Mouse (Mus musculus) hindbrain, postnatal 0 days (tissue): Measurements from ENCODE around the gene Aldh2. TPM values are rescaled to one million over a fixed set of nuclear protein-coding genes. Genes with fewer than 3 reads are reported as not detected.
"Not testable (repeated sequence)": the region's sequence is repeated elsewhere in the genome, so short reads cannot be mapped to it uniquely, and the experiment has no call there.

Experiments
- ATAC-seq: fragments of 200-750 bp; cut with Nextera tagmentation; 2 replicates; pipeline ENCODE4 v1.8.0; 2017; ENCODE audit warnings: mild to moderate bottlenecking, moderate TSS enrichment, moderate library complexity
- DNase-seq: peaks from one replicate; pipeline ENCODE4 v3.0.0-alpha.2; 2015; ENCODE audit warnings: low spot score
- H3K27ac ChIP-seq: fragments of 300-500 bp; sonication (generic); 2 replicates; pipeline ENCODE4 v1.5.1; 2014; ENCODE audit warnings: mild to moderate bottlenecking
- H3K27me3 ChIP-seq: fragments of 300-500 bp; sonication (generic); 2 replicates; pipeline ENCODE4 v1.6.1; 2014; ENCODE audit warnings: low read length, mixed read lengths; ENCODE audit not compliant: insufficient read depth
- H3K36me3 ChIP-seq: fragments of 300-500 bp; sonication (generic); 2 replicates; pipeline ENCODE4 v1.6.1; 2014; ENCODE audit warnings: low read length, mixed read lengths; ENCODE audit not compliant: insufficient read depth
- H3K4me1 ChIP-seq: fragments of 300-500 bp; sonication (generic); 2 replicates; pipeline ENCODE4 v1.6.1; 2014; ENCODE audit warnings: antibody characterized with exemption, low read length, mixed read lengths; ENCODE audit not compliant: insufficient read depth
- H3K4me2 ChIP-seq: fragments of 300-500 bp; sonication (generic); 2 replicates; pipeline ENCODE4 v1.6.1; 2014; ENCODE audit warnings: low read depth, mild to moderate bottlenecking, low read length, moderate library complexity, mixed read lengths
- H3K4me3 ChIP-seq: fragments of 300-500 bp; sonication (generic); 2 replicates; pipeline ENCODE4 v1.5.1; 2014; ENCODE audit warnings: low read length
- H3K9ac ChIP-seq: fragments of 300-500 bp; sonication (generic); replicated peaks from 2 replicates; pipeline ENCODE4 v1.6.1; 2014; ENCODE audit warnings: mild to moderate bottlenecking, low read length, moderate library complexity, mixed read lengths
- H3K9me3 ChIP-seq: fragments of 300-500 bp; sonication (generic); 2 replicates; pipeline ENCODE4 v1.6.1; 2016; ENCODE audit warnings: low read length, mixed read lengths
- CTCF ChIP-seq: IDR thresholded peaks from 2 replicates; pipeline ENCODE4 v1.5.1; 2016; ENCODE audit warnings: antibody characterized with exemption, control low read depth, low read depth
- WGBS: fragments of 180-500 bp; shearing (Covaris S2); extraction: QIAGEN DNeasy Blood & Tissue Kit; methylation state at CpG from one replicate; pipeline ENCODE4 v1.1.7; 2014; 5-methylcytosine and 5-hydroxymethylcytosine counted together
- polyA plus RNA-seq: library from polyadenylated mRNA; unstranded; fragments of >200 nt; fragmentation: Nextera tagmentation; extraction: Ambion mirVana; gene quantifications from 2 replicates; pipeline ENCODE4 v1.2.1, GENCODE M21; 2015
- total RNA-seq: library from RNA; depleted of rRNA; stranded (reverse); fragments of >200 nt; gene quantifications from 2 replicates; pipeline ENCODE4 v1.2.3, GENCODE M21; 2014; rRNA removed

The Aldh2 gene
- total and polyA plus RNA-seq, 2 experiments from 2014 or later: 106 to 150 TPM

DNA sequence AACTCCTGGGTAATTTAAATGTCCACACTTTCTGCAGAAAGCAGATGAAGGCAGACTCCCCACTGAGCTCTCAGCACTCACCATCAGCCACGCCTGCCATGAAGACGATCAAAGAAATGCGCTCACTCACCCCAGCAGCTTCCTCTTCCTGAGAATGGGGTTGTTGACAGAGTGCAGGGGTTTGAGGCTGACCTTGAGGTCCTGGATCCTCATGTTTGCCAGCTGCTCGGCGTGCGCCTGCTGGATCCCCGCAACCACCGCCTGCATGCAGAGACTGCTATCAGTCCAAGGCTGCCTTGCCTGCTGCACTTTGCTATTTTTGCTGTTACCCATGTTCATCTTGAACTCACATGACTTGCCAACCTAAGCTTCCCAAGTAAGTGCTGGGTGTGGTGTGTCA, 66.7 kb downstream of the Aldh2 start:
- no peak for DNase-seq
- H3K4me2 ChIP-seq: no peak overlapping the region
- WGBS: 66% methylated on average over 8 of the region's 8 CpGs

DNA sequence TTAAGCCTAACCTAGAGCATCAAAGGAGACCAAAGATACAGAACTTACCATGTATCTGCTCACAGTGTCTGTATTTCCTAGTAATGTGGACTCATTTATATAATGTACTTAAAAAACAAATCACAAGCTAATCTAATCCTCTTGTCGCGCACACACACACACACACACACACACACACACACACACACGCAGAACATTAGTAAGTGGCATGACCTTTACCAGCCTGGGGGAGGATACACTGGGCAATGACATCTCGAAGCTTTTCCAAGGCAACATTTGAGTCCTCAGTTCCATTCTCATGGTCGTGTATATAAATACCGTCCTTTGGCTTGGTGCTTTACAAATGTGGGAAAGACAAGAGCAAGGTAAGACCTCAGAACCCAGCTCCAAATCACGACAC, 67.1 kb downstream of the Aldh2 start:
- H3K9me3 ChIP-seq: no peaks in the 10 kb centered on the region
- H3K36me3 ChIP-seq: peaks cover 58% of the 10 kb centered on the region
- WGBS: 80% methylated on average over 7 of the region's 7 CpGs

More for the DNA sequence above, 66.7 kb downstream of the Aldh2 start:
- Histone ChIP-seq H3K4me3 (no peak overlapping the region), H3K4me1 (no peaks in the 10 kb centered on the region), H3K9ac (no peak overlapping the region), H3K27me3 (no peaks in the 10 kb centered on the region), H3K27ac (no peak overlapping the region), H3K36me3 (peaks cover 62% of the 10 kb centered on the region), H3K9me3 (no peaks in the 10 kb centered on the region)
- TF ChIP-seq CTCF: no peak
- ATAC-seq: no peak

DNA sequence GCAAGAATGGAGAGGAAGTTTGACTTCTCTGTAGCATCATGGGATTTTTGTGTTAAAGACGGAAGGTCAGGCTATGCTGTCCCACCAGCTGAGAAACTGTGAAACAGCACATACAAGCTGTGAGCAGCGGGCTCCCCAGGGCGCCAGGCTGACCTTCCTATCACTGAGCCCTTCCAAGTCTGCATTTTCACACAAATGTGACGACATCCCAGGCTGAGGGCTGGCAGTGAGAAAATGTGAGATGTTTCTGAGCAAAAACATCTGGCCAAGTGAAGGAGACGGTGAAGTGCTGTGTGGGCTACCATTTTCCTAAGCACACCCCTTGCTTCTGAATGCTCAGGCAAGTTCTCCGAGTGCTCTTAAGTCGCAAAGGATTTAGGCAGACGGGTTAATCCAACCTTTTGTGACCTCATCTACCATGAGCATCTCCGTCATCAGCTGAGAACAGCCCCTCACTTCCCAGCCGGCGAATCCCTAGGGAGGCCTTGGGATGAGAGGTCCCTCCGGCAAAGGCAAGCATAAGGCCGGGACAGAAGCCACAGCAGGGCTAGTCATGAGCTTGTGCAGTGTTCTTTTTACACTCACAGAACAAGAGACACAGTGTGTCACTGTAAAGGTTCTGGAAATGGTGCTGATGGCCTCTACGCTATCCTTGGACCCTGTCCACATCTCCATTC, 67.7 kb downstream of the Aldh2 start:
- 88% methylated on average over 14 of the region's 14 CpGs for WGBS
- TF ChIP-seq CTCF: no peak
- Histone ChIP-seq H3K4me2 (no peak overlapping the region), H3K27me3 (no peaks in the 10 kb centered on the region), H3K9me3 (no peaks in the 10 kb centered on the region), H3K27ac (no peak overlapping the region), H3K36me3 (peaks cover 52% of the 10 kb centered on the region), H3K9ac (no peak overlapping the region), H3K4me1 (no peaks in the 10 kb centered on the region), H3K4me3 (no peak overlapping the region)
- ATAC-seq (no peak), DNase-seq (no peak)

More for the DNA sequence above, 67.1 kb downstream of the Aldh2 start:
- ATAC-seq (no peak), DNase-seq (no peak)
- Histone ChIP-seq H3K9ac (no peak overlapping the region), H3K4me3 (no peak overlapping the region), H3K27ac (no peak overlapping the region), H3K4me2 (no peak overlapping the region), H3K4me1 (no peaks in the 10 kb centered on the region), H3K27me3 (no peaks in the 10 kb centered on the region)
- no peak for TF ChIP-seq CTCF

DNA sequence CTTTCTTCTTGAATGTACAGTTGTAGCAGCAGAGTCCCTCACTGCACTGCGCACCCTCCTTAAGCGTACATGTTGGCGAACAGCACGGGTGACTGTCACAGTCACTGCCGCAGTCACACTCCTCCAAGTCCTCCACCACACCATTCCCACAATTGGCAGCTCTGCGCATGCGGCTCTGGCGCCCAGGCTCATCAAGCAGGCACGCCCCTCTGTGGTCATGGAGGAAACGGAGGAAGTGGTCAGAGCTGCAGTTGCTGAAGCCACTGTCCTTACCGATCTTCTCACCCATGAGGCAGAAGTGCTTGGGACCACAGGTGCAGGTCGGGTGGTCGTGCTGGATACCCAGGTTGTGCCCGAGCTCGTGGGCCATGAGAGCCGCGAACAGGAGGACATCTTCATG, 73.9 kb downstream of the Aldh2 start:
- H3K27ac ChIP-seq, DNase-seq, ATAC-seq, H3K27me3 ChIP-seq, H3K4me1 ChIP-seq, H3K9me3 ChIP-seq, H3K9ac ChIP-seq, H3K4me2 ChIP-seq, H3K4me3 ChIP-seq: not testable (repeated sequence)
- H3K36me3 ChIP-seq: peaks cover 18% of the 10 kb centered on the region; the same call in 1 of the 2 replicates
- 94% methylated on average over 10 of the region's 17 CpGs for WGBS

DNA sequence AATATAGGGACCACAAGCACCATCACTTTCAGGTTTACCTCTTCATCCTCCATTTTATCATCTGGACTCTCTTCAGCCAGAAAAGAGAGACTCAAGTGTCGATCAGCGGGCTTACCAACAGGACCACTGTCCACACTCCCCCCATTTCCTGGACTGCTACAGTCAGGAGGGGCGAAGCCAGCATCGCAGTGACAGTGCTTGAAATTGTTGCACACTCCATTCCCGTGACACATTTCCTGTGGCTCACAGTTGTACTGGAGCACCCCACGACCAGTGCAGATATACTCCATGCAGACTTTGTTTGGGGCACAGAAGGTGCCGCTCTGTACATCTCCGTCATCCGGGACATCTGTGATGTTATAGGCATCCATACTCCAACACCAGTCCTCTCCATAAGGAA, 74.6 kb downstream of the Aldh2 start:
- no peak for TF ChIP-seq CTCF
- Histone ChIP-seq H3K4me1 (no peaks in the 10 kb centered on the region), H3K4me3 (no peak overlapping the region), H3K27ac (no peak overlapping the region), H3K4me2 (no peak overlapping the region), H3K9me3 (no peaks in the 10 kb centered on the region), H3K27me3 (no peaks in the 10 kb centered on the region), H3K9ac (no peak overlapping the region), H3K36me3 (peaks cover 15% of the 10 kb centered on the region; the same call in 1 of the 2 replicates)
- ATAC-seq: no peak
- DNase-seq: no peak
- WGBS: 92% methylated on average over 9 of the region's 9 CpGs

Other genes starting within 250 kb of the Aldh2 start
- gene Trafd1, start 208.2 kb downstream of the Aldh2 start, total RNA-seq: 81.9 and 94.4 TPM in 2 replicates
- gene Trafd1, start 208.2 kb downstream of the Aldh2 start, polyA plus RNA-seq: 107 and 108 TPM in 2 replicates
- gene Naa25, start 195.9 kb downstream of the Aldh2 start, total RNA-seq: 32.9 and 33.9 TPM in 2 replicates
- 37.5 and 38.3 TPM in 2 replicates for gene Naa25, start 195.9 kb downstream of the Aldh2 start, polyA plus RNA-seq
- 0.72 and 7.6 TPM in 2 replicates for gene Tmem116, start 141.9 kb downstream of the Aldh2 start, total RNA-seq
- 2.3 and 2.6 TPM in 2 replicates for gene Tmem116, start 141.9 kb downstream of the Aldh2 start, polyA plus RNA-seq
- 37.1 and 55.9 TPM in 2 replicates for gene Erp29, start 141.3 kb downstream of the Aldh2 start, total RNA-seq
- 192 and 196 TPM in 2 replicates for gene Erp29, start 141.3 kb downstream of the Aldh2 start, polyA plus RNA-seq
- gene Adam1b, start 90.4 kb downstream of the Aldh2 start, total RNA-seq: not detected in 2 replicates
- not detected in 2 replicates for gene Adam1b, start 90.4 kb downstream of the Aldh2 start, polyA plus RNA-seq
- 8.5 and 14.4 TPM in 2 replicates for gene Adam1a, start 48.3 kb downstream of the Aldh2 start, total RNA-seq
- 1.3 and 1.4 TPM in 2 replicates for gene Adam1a, start 48.3 kb downstream of the Aldh2 start, polyA plus RNA-seq
- not detected in 2 replicates for gene Gm42878, start 48.3 kb downstream of the Aldh2 start, total RNA-seq
- gene Gm42878, start 48.3 kb downstream of the Aldh2 start, polyA plus RNA-seq: not detected in 2 replicates
- gene Mapkapk5, start 47.9 kb downstream of the Aldh2 start, total RNA-seq: 51.0 and 57.6 TPM in 2 replicates
- gene Mapkapk5, start 47.9 kb downstream of the Aldh2 start, polyA plus RNA-seq: 43.1 and 46.1 TPM in 2 replicates
- 1.7 and 3.7 TPM in 2 replicates for gene Acad12, start 25.1 kb upstream of the Aldh2 start, total RNA-seq
- gene Acad12, start 25.1 kb upstream of the Aldh2 start, polyA plus RNA-seq: 1.6 and 2.2 TPM in 2 replicates
- gene Acad10, start 66.7 kb upstream of the Aldh2 start, total RNA-seq: 0.72 and 5.1 TPM in 2 replicates
- 1.2 and 1.4 TPM in 2 replicates for gene Acad10, start 66.7 kb upstream of the Aldh2 start, polyA plus RNA-seq
- gene Brap, start 66.7 kb upstream of the Aldh2 start, total RNA-seq: 41.2 and 41.7 TPM in 2 replicates
- 43.5 and 44.0 TPM in 2 replicates for gene Brap, start 66.7 kb upstream of the Aldh2 start, polyA plus RNA-seq
- 86.8 and 118 TPM in 2 replicates for gene Atxn2, start 117.5 kb upstream of the Aldh2 start, total RNA-seq
- gene Atxn2, start 117.5 kb upstream of the Aldh2 start, polyA plus RNA-seq: 83.5 and 85.9 TPM in 2 replicates
- gene Sh2b3, start 243.8 kb upstream of the Aldh2 start, total RNA-seq: 24.7 and 31.0 TPM in 2 replicates
- 6.5 and 6.6 TPM in 2 replicates for gene Sh2b3, start 243.8 kb upstream of the Aldh2 start, polyA plus RNA-seq